Mouse (Mus musculus): ENCODE results near the gene Pus1.
"Not testable (repeated sequence)": the region's sequence is repeated elsewhere in the genome, so short reads cannot be mapped to it uniquely, and the experiment has no call there.

Pus1 gene

GRCm38 (mm10) chr5:110781529-110782238 lies 1.2 kb upstream of the Pus1 start:
- DNase-seq, result no peak

DNA sequence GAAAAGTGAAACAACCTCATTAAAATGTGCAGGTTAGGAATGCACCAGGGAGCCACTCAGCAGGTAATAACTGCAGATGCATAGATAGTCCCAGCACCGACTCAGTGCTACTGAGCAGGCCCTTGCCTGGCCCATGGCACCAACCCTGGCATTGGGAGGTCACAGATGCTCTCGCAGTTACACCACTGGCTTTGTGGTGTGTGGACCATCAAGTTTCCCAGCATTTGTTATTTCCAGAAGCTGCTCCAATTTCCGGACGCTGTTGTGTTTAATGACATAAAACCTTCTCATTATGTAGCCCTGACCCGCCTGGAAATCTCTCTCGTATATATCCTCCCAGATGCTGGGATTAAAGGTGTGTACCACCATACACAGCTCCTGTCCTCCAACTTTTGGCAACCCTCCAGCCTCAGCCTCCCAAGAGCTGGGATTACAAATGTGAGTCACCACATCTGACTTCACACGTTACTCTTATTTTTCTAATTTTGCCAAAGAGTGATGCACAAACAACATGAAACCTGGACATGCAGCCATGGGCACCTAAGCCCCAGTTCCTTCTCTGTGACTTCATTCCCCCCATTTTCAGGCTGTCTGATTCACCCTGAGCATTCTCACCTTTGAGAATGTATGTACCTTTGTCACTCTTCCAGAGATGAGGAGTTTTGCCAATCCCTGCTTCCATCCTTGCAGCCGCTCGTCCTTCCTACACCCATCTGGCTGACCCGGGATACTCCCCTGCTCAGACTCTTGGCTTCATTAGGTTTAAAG lies 486 bp upstream of the Pus1 start:
- DNase-seq, result peak in 1 of 2 experiments; percentile 26

- DNase-seq, result peak in 1 of 2 experiments; percentile 40
Observed at GRCm38 (mm10) chr5:110779276-110779997, 1.0 kb downstream of the Pus1 start.

- DNase-seq, result no peak
Observed at GRCm38 (mm10) chr5:110778263-110778662, 2.2 kb downstream of the Pus1 start.

- DNase-seq, result no peak
Observed at GRCm38 (mm10) chr5:110776141-110776540, 4.3 kb downstream of the Pus1 start.

DNA sequence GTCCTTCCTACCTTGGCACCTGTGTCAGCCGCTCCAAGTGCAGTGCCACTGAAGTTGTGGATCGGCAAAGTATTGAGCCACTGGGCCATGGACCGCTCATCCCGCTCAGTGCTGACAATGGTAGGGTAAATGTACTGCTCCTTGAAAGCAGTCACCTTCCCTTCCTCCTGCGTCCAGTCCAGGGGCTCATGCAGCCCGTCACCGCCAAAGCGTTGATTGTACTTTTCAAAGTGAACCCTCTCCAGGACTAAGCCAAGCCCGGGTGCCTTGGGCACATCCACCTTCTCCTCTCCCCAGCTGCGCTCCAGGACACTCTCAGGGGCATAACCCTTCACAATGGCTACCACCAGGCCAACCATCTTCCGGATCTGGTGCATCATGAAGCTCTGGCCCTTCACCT lies 5.9 kb downstream of the Pus1 start:
- DNase-seq, result no peak

- DNase-seq, result not testable (repeated sequence)
Observed at GRCm38 (mm10) chr5:110772945-110773344, 7.5 kb downstream of the Pus1 start.

DNA sequence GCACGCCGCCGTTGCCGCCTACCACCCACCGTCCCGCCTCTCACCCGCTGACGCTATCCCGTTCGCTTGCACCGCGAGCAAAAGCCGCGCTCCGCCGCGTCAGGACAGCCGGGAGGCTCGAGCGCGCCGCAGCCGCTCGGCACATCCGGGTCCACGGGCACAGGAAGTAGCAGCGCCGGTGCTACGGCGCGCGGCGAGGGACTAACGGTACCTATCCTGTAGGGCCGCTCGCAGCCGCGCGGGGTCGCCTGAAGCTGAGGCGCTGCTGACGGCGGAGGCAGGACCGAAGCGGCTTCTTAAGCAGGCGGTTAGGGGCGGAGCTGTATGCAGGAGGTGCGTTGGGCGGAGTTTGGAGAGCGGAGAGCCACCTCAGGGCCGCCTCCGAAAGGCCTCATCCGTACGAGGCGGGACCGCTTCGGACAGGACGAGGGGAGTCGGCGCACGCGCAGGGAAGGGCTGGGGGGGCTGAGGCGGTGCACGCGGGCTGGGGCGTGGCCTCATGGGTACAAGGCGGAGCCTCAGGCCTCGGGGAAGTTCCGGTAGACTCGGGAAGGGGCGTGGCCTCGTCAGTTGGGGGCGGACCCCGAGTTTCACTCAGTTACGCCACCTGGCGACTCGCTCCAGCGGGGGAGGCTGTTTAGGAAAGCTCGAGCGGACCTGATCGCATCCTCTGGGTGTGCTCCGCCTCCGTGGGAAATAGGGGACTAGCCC lies 9.9 kb downstream of the Pus1 start, which contains the start of gene Ep400:
TSS of gene Ep400 (minus strand) at position 270 of the 711 bp plus-strand sequence.
- peak; percentile 100 for DNase-seq

DNA sequence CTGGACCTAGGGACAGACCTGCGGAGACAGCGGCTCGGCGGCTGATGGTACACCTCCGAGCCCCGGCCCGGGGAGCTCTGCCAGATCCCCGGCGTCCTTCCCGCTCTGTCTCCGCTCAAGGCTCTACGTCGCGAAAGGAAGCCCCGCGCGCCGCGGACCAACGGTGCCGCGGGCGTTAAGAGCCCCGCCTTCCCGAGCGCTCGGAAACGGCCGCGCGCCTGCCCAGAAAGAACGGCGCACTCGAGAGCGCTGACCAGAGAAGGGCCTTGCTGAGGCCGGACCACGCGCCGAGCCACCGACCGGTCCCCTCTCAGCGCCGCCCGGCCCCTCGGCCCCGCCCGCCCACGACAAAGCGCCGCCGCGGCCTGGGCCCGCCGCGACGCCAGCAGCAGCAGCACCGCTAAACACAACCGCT lies 10.4 kb downstream of the Pus1 start:
- DNase-seq, result no peak

GRCm38 (mm10) chr5:110769272-110769671 lies 11.2 kb downstream of the Pus1 start:
- no peak for DNase-seq

- DNase-seq, result no peak
Observed at GRCm38 (mm10) chr5:110763890-110764289, 16.6 kb downstream of the Pus1 start.

DNA sequence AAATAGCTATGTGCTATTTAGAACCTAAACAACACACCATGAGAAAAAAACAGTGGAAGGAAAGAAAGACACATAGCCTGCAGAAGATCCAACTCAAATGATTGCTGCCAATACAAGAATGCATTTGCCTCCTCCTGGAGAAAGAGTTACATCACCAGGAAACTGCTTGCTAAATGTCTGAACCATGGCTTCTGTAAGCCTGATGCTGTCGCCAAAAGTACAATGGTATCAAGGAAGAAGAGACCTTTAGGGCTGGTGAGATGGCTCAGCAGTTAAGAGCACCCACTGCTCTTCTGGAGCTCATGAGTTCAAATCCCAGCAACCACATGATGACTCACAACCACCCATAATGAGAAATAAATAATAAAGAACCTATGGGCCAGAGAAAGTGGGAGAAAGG lies 35.4 kb downstream of the Pus1 start:
- no peak for DNase-seq

DNA sequence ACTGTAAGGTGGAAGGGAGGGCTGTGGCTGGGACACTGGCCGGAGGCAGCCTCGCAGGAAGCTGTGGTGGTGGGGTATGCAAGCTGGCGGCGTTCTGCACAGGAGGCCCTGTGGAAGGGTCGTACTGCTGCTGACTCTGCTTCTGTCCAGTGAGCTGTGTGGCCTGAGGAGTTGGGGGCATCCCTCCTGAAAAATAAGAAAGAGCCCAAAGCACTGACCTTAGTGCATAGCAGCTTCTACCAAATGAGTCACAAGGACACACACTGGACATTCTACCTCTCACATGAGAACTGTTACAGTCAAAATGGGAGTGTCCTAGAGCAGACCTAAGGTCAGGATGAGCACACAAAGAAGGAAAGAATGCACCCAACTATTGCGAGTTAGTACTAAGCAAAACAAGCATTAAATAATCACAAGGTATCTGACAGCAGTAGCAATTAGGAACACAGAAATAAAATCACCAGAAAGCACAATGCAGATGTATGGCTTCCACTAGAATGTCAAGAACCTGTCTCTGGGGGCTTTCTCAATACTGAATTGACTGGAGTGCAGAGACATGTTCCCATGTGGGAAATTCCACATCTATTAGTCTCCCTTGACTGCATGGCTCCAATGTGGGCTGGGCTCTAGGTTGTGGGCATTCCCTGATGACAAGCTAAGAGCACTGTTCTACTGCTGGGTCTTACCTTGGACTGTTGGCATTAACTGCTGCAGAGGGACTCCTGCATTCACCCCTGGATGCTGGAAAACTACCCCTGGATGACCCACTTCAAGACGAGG lies 40.8 kb downstream of the Pus1 start:
- no peak for DNase-seq

DNA sequence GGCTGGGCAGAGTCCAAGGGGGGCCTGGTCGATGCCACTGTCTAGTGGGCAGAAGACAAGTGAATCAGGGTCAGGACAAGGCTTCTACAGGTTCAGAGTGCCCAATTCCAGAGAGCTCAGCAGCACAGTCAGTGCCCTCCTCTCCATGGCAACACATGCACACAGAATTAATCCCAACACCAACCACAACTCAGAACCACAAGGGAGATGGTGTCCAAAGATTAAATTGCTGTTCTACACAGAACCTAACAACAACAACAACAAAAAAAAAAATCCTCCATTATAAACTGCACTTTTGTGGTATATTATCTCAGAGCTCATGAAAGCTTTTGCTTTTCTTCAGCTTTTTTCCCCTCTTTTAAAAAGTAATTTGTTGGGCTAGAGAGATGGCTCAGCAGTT lies 44.9 kb downstream of the Pus1 start:
- no peak for DNase-seq

DNA sequence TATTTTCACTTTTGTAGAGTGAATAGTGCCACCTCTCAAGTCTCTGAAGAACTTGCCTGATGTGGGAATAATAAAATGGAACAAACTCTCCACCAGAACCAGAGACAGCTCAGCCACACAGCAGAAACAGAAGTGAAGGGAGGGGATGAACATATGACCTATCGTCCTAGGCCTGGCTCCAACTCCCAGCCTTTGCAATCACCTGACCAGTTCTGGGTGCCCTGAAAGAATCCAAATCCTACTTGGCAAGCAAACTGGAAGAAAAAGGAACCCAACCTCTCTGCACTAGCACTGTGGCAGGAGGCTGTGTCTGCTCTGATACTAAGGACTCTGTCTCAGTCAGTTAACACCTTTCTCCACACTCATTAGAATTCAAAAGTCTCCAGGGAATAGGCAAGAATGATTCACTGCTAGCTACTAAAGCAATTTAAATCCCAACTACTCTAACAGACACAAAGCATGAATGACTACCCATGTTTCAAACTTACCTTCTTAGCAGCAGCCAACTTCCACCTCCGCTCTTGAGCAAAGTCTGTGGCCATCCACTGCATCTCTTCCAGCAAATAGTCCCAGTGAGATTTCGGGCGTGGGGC lies 47.1 kb downstream of the Pus1 start:
- no peak for DNase-seq

- DNase-seq, result no peak
Observed at GRCm38 (mm10) chr5:110731227-110731626, 49.2 kb downstream of the Pus1 start.

GRCm38 (mm10) chr5:110727850-110728249 lies 52.6 kb downstream of the Pus1 start:
- no peak for DNase-seq

Data from kidney, postnatal 4 days (tissue).